Mouse (Mus musculus): ENCODE measurements around the gene Rnf114. TPM values are rescaled to one million over a fixed set of nuclear protein-coding genes. Genes with fewer than 3 reads are reported as not detected.
A peak's percentile ranks its signal among the peaks of the same experiment; 100 is the strongest.

Gene Rnf114
- polyA plus RNA-seq, 1 experiment from 2014 or later, result 98.7 TPM

- Histone ChIP-seq H3K27ac (ENCODE audit: low read depth) (peak overlapping the region; percentile 98), H3K9ac (peak overlapping the region; percentile 67), H3K4me1 (ENCODE audit: insufficient read depth) (peaks cover 23% of the 10 kb centered on the region), H3K4me3 (ENCODE audit: low read depth, low read length) (peak overlapping the region; percentile 58), H3K27me3 (ENCODE audit: insufficient read depth, low read length) (peaks cover 12% of the 10 kb centered on the region; the same call in 1 of the 2 replicates), H3K9me3 (ENCODE audit: low read depth, low read length) (no peaks in the 10 kb centered on the region), H3K4me2 (peak overlapping the region; percentile 81), H3K36me3 (ENCODE audit: insufficient read depth) (peaks cover 54% of the 10 kb centered on the region)
- no peak for TF ChIP-seq CTCF (IDR thresholded peaks at IDR 0.05; ENCODE audit: low read depth)
- WGBS, result 13% methylated on average over 14 of the region's 14 CpGs
- no peak for ATAC-seq (ENCODE audit: insufficient read depth)
- peak; percentile 43 for DNase-seq
Measured at GRCm38 (mm10) chr2:167539536-167540476, 47.4 kb downstream of the Rnf114 start.

GRCm38 (mm10) chr2:167540477-167541110 lies 48.1 kb downstream of the Rnf114 start:
- 13% methylated on average over 12 of the region's 12 CpGs for WGBS
- peak overlapping the region; percentile 98 for H3K27ac ChIP-seq (ENCODE audit: low read depth)
- H3K4me1 ChIP-seq (ENCODE audit: insufficient read depth), result peaks cover 23% of the 10 kb centered on the region
- H3K9ac ChIP-seq, result peak overlapping the region; percentile 67
- H3K9me3 ChIP-seq (ENCODE audit: low read depth, low read length), result no peaks in the 10 kb centered on the region
- peak; percentile 49 for DNase-seq
- TF ChIP-seq CTCF (IDR thresholded peaks at IDR 0.05; ENCODE audit: low read depth), result no peak
- peak overlapping the region; percentile 58 for H3K4me3 ChIP-seq (ENCODE audit: low read depth, low read length)
- peaks cover 12% of the 10 kb centered on the region; the same call in 1 of the 2 replicates for H3K27me3 ChIP-seq (ENCODE audit: insufficient read depth, low read length)
- peaks cover 54% of the 10 kb centered on the region for H3K36me3 ChIP-seq (ENCODE audit: insufficient read depth)
- no peak for ATAC-seq (ENCODE audit: insufficient read depth)
- H3K4me2 ChIP-seq, result peak overlapping the region; percentile 81

- Histone ChIP-seq H3K4me2 (peak overlapping the region; percentile 81), H3K4me1 (ENCODE audit: insufficient read depth) (peaks cover 24% of the 10 kb centered on the region), H3K4me3 (ENCODE audit: low read depth, low read length) (peak overlapping the region; percentile 58), H3K9me3 (ENCODE audit: low read depth, low read length) (no peaks in the 10 kb centered on the region), H3K27me3 (ENCODE audit: insufficient read depth, low read length) (peaks cover 12% of the 10 kb centered on the region; the same call in 1 of the 2 replicates), H3K9ac (peak overlapping the region; percentile 67), H3K36me3 (ENCODE audit: insufficient read depth) (peaks cover 54% of the 10 kb centered on the region), H3K27ac (ENCODE audit: low read depth) (peak overlapping the region; percentile 98)
- TF ChIP-seq CTCF (IDR thresholded peaks at IDR 0.05; ENCODE audit: low read depth), result no peak
- no peak for ATAC-seq (ENCODE audit: insufficient read depth)
- 6% methylated on average over 6 of the region's 6 CpGs for WGBS
- DNase-seq, result peak; percentile 53
Measured at GRCm38 (mm10) chr2:167541324-167541723, 48.9 kb downstream of the Rnf114 start.

- 56% methylated on average over 12 of the region's 12 CpGs for WGBS
- no peak for ATAC-seq (ENCODE audit: insufficient read depth)
- peak overlapping the region; percentile 58 for H3K4me3 ChIP-seq (ENCODE audit: low read depth, low read length)
- H3K4me2 ChIP-seq, result peak overlapping the region; percentile 81
- H3K4me1 ChIP-seq (ENCODE audit: insufficient read depth), result peaks cover 26% of the 10 kb centered on the region
- no peak for DNase-seq
- TF ChIP-seq CTCF (IDR thresholded peaks at IDR 0.05; ENCODE audit: low read depth), result no peak
- no peaks in the 10 kb centered on the region for H3K9me3 ChIP-seq (ENCODE audit: low read depth, low read length)
- peaks cover 54% of the 10 kb centered on the region for H3K36me3 ChIP-seq (ENCODE audit: insufficient read depth)
- H3K27ac ChIP-seq (ENCODE audit: low read depth), result peak overlapping the region; percentile 98
- peak overlapping the region; percentile 67 for H3K9ac ChIP-seq
- H3K27me3 ChIP-seq (ENCODE audit: insufficient read depth, low read length), result peaks cover 8% of the 10 kb centered on the region; the same call in 1 of the 2 replicates
Measured at GRCm38 (mm10) chr2:167541761-167542160, 49.3 kb downstream of the Rnf114 start.

GRCm38 (mm10) chr2:167542361-167542760 lies 49.9 kb downstream of the Rnf114 start:
- H3K27ac ChIP-seq (ENCODE audit: low read depth), result peak overlapping the region; percentile 98
- peaks cover 2% of the 10 kb centered on the region; the same call in 1 of the 2 replicates for H3K27me3 ChIP-seq (ENCODE audit: insufficient read depth, low read length)
- DNase-seq (no peak), ATAC-seq (ENCODE audit: insufficient read depth) (no peak)
- WGBS, result 34% methylated on average over 4 of the region's 4 CpGs
- H3K36me3 ChIP-seq (ENCODE audit: insufficient read depth), result peaks cover 54% of the 10 kb centered on the region
- peak overlapping the region; percentile 58 for H3K4me3 ChIP-seq (ENCODE audit: low read depth, low read length)
- H3K4me2 ChIP-seq, result peak overlapping the region; percentile 81
- H3K4me1 ChIP-seq (ENCODE audit: insufficient read depth), result peaks cover 26% of the 10 kb centered on the region
- no peaks in the 10 kb centered on the region for H3K9me3 ChIP-seq (ENCODE audit: low read depth, low read length)
- TF ChIP-seq CTCF (IDR thresholded peaks at IDR 0.05; ENCODE audit: low read depth), result no peak
- H3K9ac ChIP-seq, result peak overlapping the region; percentile 67

GRCm38 (mm10) chr2:167543121-167544003 lies 50.9 kb downstream of the Rnf114 start:
- peak overlapping the region; percentile 58 for H3K4me3 ChIP-seq (ENCODE audit: low read depth, low read length)
- ATAC-seq (ENCODE audit: insufficient read depth) (peak; percentile 19), DNase-seq (peak; percentile 87)
- no peaks in the 10 kb centered on the region for H3K9me3 ChIP-seq (ENCODE audit: low read depth, low read length)
- WGBS, result 6% methylated on average over 16 of the region's 16 CpGs
- H3K4me2 ChIP-seq, result peak overlapping the region; percentile 81
- H3K36me3 ChIP-seq (ENCODE audit: insufficient read depth), result peaks cover 54% of the 10 kb centered on the region
- no peaks in the 10 kb centered on the region for H3K27me3 ChIP-seq (ENCODE audit: insufficient read depth, low read length)
- no peak for TF ChIP-seq CTCF (IDR thresholded peaks at IDR 0.05; ENCODE audit: low read depth)
- H3K4me1 ChIP-seq (ENCODE audit: insufficient read depth), result peaks cover 26% of the 10 kb centered on the region
- H3K27ac ChIP-seq (ENCODE audit: low read depth), result peak overlapping the region; percentile 98
- peak overlapping the region; percentile 67 for H3K9ac ChIP-seq
